Mouse (Mus musculus): ENCODE data around the gene Pdilt. TPM values are rescaled to one million over a fixed set of nuclear protein-coding genes. Genes with fewer than 3 reads are reported as not detected.

The Pdilt gene
- polyA plus RNA-seq, 1 experiment from 2014 or later: 0.11 TPM

DNA sequence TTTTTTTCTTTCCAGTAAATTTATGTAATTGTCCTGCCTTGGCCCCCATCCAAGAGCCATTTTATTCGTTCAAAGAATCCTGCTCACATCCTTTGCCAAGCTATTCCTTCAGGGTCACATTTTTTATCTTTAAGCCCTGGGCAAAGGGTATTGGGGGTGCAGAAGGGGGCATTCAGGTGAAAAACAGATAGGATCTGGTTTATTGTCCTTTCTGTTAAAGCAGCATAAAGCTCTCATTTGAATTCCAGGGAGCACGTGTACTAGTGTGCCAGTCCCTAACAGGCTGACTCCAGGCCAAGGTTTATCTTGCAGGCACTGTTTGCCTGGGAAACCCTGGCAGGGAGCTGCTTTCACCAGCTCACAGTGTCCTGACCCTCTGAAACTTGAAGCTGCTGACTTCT is 2.6 kb upstream of the Pdilt start:
- 20% methylated on average over 2 of the region's 2 CpGs for WGBS
- Histone ChIP-seq H3K27me3 (ENCODE audit: insufficient read depth, low read length) (no peaks in the 10 kb centered on the region), H3K9me3 (ENCODE audit: low read depth, low read length) (no peaks in the 10 kb centered on the region), H3K27ac (ENCODE audit: low read depth) (no peak overlapping the region), H3K4me2 (no peak overlapping the region), H3K9ac (no peak overlapping the region), H3K36me3 (ENCODE audit: insufficient read depth) (no peaks in the 10 kb centered on the region), H3K4me1 (ENCODE audit: insufficient read depth) (no peaks in the 10 kb centered on the region), H3K4me3 (ENCODE audit: low read depth, low read length) (no peak overlapping the region)
- no peak for TF ChIP-seq CTCF (IDR thresholded peaks at IDR 0.05; ENCODE audit: low read depth)
- DNase-seq (no peak), ATAC-seq (ENCODE audit: insufficient read depth) (no peak)

DNA sequence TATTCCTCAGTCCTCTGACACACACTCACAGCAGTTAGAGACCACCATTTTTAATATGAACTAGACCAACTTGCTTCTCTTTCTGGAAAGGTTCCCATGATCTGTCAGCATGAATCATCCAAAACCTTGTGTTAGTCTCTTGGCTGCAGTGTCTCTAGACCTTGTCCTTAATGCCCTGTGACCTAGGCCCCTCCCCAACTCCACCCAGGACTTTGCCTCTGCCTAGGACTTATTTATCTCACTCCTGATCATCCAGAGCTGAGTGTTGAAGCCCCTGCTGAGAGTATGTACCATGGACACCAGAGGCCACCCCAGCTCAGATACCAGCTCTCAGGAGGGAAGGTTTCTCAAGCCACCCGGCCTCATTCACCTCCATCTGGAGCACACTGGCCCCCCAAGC is 904 bp downstream of the Pdilt start:
- H3K4me3 ChIP-seq (ENCODE audit: low read depth, low read length): no peak overlapping the region
- H3K9me3 ChIP-seq (ENCODE audit: low read depth, low read length): no peaks in the 10 kb centered on the region
- H3K27ac ChIP-seq (ENCODE audit: low read depth): no peak overlapping the region
- no peak for TF ChIP-seq CTCF (IDR thresholded peaks at IDR 0.05; ENCODE audit: low read depth)
- WGBS: 84% methylated on average over 1 of the region's 1 CpGs
- no peaks in the 10 kb centered on the region for H3K4me1 ChIP-seq (ENCODE audit: insufficient read depth)
- H3K27me3 ChIP-seq (ENCODE audit: insufficient read depth, low read length): no peaks in the 10 kb centered on the region
- no peak for ATAC-seq (ENCODE audit: insufficient read depth)
- DNase-seq: no peak
- H3K36me3 ChIP-seq (ENCODE audit: insufficient read depth): no peaks in the 10 kb centered on the region
- no peak overlapping the region for H3K4me2 ChIP-seq
- H3K9ac ChIP-seq: no peak overlapping the region

DNA sequence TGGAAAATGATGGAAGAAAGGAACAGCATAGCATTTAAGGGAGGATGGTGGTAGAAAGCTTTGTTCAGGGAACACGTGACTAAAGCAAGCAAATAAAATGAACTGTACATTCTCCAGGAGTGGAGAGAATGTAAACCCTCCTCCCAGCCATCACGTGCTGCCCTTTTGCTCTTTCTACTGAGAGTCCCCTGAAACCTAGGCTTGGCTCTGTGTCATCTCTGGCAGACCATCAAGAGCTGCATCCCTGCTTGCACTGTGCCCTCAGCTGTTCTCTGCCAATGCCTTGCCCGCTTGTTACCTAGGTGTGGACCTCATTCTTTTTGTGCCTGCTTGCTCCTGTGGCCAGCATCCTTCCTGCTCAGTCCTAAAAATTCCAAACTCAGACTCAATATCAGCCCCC is 1.5 kb downstream of the Pdilt start:
- H3K4me3 ChIP-seq (ENCODE audit: low read depth, low read length): no peak overlapping the region
- 72% methylated on average over 3 of the region's 3 CpGs for WGBS
- DNase-seq (no peak), ATAC-seq (ENCODE audit: insufficient read depth) (no peak)
- no peak overlapping the region for H3K4me2 ChIP-seq
- H3K4me1 ChIP-seq (ENCODE audit: insufficient read depth): no peaks in the 10 kb centered on the region
- no peak overlapping the region for H3K27ac ChIP-seq (ENCODE audit: low read depth)
- H3K36me3 ChIP-seq (ENCODE audit: insufficient read depth): no peaks in the 10 kb centered on the region
- H3K27me3 ChIP-seq (ENCODE audit: insufficient read depth, low read length): no peaks in the 10 kb centered on the region
- no peaks in the 10 kb centered on the region for H3K9me3 ChIP-seq (ENCODE audit: low read depth, low read length)
- H3K9ac ChIP-seq: no peak overlapping the region
- no peak for TF ChIP-seq CTCF (IDR thresholded peaks at IDR 0.05; ENCODE audit: low read depth)

DNA sequence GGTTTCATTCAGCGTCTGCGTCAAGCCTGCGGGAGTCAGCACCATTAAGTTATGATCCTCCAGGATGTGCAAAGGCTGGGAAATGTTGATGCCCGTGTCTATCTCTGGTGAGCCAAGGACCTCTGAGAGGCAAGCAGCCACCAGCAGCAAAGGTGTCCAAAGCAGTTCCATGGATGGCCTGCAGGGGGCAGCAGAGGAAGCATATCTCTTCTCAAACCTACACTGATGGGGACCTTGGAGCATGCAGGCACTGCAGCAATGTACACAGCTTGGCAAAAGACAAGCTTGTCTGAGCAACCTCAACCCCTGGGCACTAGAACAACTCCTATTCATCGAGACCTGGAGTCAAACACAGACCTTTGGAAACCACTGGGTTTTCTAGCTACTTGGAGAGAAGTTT is 3.6 kb downstream of the Pdilt start:
- TF ChIP-seq CTCF (IDR thresholded peaks at IDR 0.05; ENCODE audit: low read depth): peak; percentile 88
- Histone ChIP-seq H3K36me3 (ENCODE audit: insufficient read depth) (no peaks in the 10 kb centered on the region), H3K4me1 (ENCODE audit: insufficient read depth) (no peaks in the 10 kb centered on the region), H3K27me3 (ENCODE audit: insufficient read depth, low read length) (no peaks in the 10 kb centered on the region), H3K9me3 (ENCODE audit: low read depth, low read length) (no peaks in the 10 kb centered on the region), H3K4me2 (no peak overlapping the region), H3K27ac (ENCODE audit: low read depth) (no peak overlapping the region), H3K4me3 (ENCODE audit: low read depth, low read length) (no peak overlapping the region), H3K9ac (no peak overlapping the region)
- 45% methylated on average over 5 of the region's 5 CpGs for WGBS
- ATAC-seq (ENCODE audit: insufficient read depth): peak; percentile 73; the same call in 1 of the 2 replicates
- peak; percentile 71 for DNase-seq

DNA sequence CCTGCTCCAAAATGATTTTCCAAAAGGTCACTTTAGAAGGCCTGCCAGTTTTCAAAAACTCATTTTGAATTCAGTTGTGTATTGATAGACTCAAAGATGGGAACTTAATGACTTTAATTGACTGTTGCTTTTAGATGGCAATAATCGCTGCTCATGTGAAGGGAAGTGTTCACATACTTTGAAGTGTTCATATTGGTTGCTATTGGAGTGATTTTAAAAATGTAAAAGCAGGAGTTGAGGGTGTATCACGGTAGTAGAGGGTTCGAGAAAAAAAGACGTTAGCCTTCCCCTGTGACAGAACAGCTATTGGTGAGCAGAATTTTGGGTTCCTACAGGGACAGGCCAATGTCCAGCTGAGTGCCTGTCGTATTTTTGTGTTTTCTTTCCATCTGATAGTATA is 4.1 kb downstream of the Pdilt start, which contains the start of gene Acsm5:
Acsm5 (plus strand) TSS at position 301 of the 400 bp plus-strand sequence.
- no peak within 1 kb of the TSS for H3K4me2 ChIP-seq
- no peak for ATAC-seq (ENCODE audit: insufficient read depth)
- no peak within 1 kb of the TSS for H3K9ac ChIP-seq
- no peaks in the 10 kb centered on the region for H3K9me3 ChIP-seq (ENCODE audit: low read depth, low read length)
- H3K4me1 ChIP-seq (ENCODE audit: insufficient read depth): no peaks in the 10 kb centered on the region
- no peak within 1 kb of the TSS for H3K27ac ChIP-seq (ENCODE audit: low read depth)
- no peak for TF ChIP-seq CTCF (IDR thresholded peaks at IDR 0.05; ENCODE audit: low read depth)
- no peaks in the 10 kb centered on the region for H3K27me3 ChIP-seq (ENCODE audit: insufficient read depth, low read length)
- WGBS: 64% methylated on average over 5 of the region's 5 CpGs
- no peak for DNase-seq
- H3K36me3 ChIP-seq (ENCODE audit: insufficient read depth): no peaks in the 10 kb centered on the region
- no peak within 1 kb of the TSS for H3K4me3 ChIP-seq (ENCODE audit: low read depth, low read length)

DNA sequence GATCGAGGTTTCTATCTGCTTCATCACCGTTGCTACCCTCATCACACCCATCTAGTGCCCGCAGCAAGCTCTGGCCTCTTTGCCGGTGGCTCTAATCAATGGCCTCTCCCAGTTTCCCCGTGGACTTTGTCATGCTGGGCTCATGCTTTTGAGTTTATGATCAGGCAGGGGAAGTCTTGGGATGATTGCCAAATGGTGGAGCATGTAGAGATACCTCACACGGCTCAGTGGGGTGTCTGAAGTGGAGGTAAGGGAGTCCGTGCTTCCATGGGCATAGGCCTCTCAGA is 7.1 kb downstream of the Pdilt start:
- H3K4me1 ChIP-seq (ENCODE audit: insufficient read depth): no peaks in the 10 kb centered on the region
- TF ChIP-seq CTCF (IDR thresholded peaks at IDR 0.05; ENCODE audit: low read depth): no peak
- no peak overlapping the region for H3K4me2 ChIP-seq
- H3K9ac ChIP-seq: no peak overlapping the region
- H3K27me3 ChIP-seq (ENCODE audit: insufficient read depth, low read length): no peaks in the 10 kb centered on the region
- no peaks in the 10 kb centered on the region for H3K36me3 ChIP-seq (ENCODE audit: insufficient read depth)
- no peak for DNase-seq
- WGBS: 79% methylated on average over 7 of the region's 7 CpGs
- no peak overlapping the region for H3K27ac ChIP-seq (ENCODE audit: low read depth)
- no peaks in the 10 kb centered on the region for H3K9me3 ChIP-seq (ENCODE audit: low read depth, low read length)
- no peak for ATAC-seq (ENCODE audit: insufficient read depth)
- H3K4me3 ChIP-seq (ENCODE audit: low read depth, low read length): no peak overlapping the region

DNA sequence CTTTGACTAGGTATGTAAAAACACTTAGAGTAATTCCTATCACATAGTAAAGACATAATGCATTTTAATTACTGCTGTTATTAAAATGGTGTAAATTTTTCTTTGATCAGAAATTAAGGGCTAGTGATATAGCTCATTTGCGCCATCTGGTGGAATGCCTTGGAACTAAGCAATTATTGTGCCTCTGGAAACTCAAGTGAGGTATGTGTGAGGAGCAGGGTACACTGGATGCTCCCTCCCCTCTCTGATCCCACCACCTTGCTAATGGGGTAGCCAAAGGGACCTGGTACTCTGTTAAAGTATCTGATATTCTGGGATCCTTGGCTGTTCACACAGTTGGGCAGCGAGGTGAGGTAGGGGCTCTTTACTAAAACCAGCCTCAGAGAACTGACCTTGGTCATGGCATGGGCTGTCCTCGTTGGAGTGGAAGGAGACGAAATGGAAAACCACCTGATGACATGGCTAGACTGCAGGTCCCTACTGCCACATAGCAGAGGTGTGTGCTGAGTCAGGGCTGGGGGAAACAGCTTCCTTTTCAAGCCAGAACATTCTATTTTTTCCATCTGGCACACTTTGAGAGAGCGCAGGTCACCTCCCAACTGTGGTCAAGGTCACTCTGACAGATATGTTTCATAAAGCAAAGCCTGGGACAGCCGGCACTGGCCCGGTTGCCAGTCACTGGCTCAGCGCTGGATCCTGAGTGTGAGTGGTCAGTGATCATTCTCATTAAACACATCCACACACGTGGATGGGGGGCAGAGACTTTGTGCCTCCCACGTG is 7.6 kb downstream of the Pdilt start:
- no peaks in the 10 kb centered on the region for H3K9me3 ChIP-seq (ENCODE audit: low read depth, low read length)
- no peaks in the 10 kb centered on the region for H3K36me3 ChIP-seq (ENCODE audit: insufficient read depth)
- 61% methylated on average over 10 of the region's 10 CpGs for WGBS
- H3K4me1 ChIP-seq (ENCODE audit: insufficient read depth): no peaks in the 10 kb centered on the region
- TF ChIP-seq CTCF (IDR thresholded peaks at IDR 0.05; ENCODE audit: low read depth): peak; percentile 76
- no peak overlapping the region for H3K4me2 ChIP-seq
- no peaks in the 10 kb centered on the region for H3K27me3 ChIP-seq (ENCODE audit: insufficient read depth, low read length)
- no peak overlapping the region for H3K27ac ChIP-seq (ENCODE audit: low read depth)
- ATAC-seq (ENCODE audit: insufficient read depth) (0 out of 2 replicates have a peak, but pooled peaks have one; percentile 52), DNase-seq (peak; percentile 78)
- H3K4me3 ChIP-seq (ENCODE audit: low read depth, low read length): no peak overlapping the region
- H3K9ac ChIP-seq: no peak overlapping the region
